Mouse (Mus musculus) adrenal gland, postnatal 14 days (tissue): ENCODE data around the gene Adamtsl1. TPM values are rescaled to one million over a fixed set of nuclear protein-coding genes. Genes with fewer than 3 reads are reported as not detected.

ENCODE experiments used
- DNase-seq: peaks from one replicate; pipeline ENCODE4 v3.0.0; 2021; ENCODE audit warnings: mixed read lengths
- total RNA-seq: library from RNA; stranded (reverse); gene quantifications from 2 replicates; pipeline ENCODE4 v1.2.3, GENCODE M21; 2021

The Adamtsl1 gene
- total RNA-seq, 1 experiment from 2014 or later = 14.9 TPM

DNA sequence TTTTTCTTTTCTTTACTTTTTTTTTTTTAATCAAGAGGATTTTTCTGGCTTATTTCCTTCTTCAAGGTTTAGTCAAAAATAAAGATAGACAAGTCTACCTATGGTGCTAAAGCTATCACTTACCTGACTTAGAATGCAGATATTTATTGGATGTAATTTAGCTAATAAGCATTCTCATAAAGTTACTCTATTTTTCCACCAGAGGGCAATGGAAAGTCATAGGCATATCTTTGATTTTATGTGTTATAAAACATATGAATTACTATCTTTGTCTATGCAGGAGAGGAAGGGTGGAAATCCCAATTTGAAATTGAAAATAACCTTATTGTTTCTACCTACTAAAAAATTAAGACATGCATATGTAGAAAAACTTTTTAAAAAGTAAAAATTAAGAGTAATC lies 418.2 kb downstream of the Adamtsl1 start:
- DNase-seq = no peak

GRCm38 (mm10) chr4:85939460-85939859 lies 425.5 kb downstream of the Adamtsl1 start:
- no peak for DNase-seq

DNA sequence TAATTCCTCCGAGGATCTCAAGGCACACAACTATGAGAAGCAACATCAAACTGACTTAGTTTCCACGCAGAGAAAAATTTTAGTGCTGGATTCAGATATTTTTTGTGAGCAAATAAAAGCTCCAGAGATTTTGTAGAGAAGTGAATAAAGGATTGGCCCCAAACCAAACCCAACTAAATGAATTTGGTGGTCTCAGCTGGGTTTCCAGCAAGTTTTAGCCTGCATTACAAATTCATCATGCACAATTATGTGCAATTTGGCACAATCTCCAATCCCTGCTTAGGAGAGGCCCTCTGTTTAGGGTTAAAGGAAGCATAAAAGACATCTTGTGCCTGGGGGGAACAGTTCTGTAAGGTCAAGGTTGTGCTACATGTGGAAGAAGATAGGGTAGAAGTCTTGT lies 427.9 kb downstream of the Adamtsl1 start:
- DNase-seq = no peak

GRCm38 (mm10) chr4:85953590-85953989 lies 439.6 kb downstream of the Adamtsl1 start:
- DNase-seq = no peak

- DNase-seq = no peak
Observed at GRCm38 (mm10) chr4:85955387-85955786, 441.4 kb downstream of the Adamtsl1 start.

DNA sequence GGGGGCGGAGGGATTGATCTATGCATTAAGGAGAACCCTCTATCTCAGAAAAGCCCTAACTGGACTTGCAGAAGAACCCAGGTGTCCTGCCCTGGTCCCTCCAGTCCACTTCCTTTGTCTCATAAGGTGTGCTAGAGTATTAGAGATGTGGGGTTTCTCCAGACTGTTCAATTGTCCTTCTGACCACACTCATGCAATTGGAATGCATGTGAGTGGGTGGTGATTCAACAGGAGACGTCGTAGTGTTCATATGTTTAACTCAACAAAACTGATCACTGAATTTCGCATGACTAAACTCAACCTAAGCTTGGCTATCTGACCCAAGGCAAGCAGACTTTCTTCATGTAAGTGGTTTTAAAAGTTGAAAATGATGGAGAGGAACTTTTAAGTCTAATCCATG lies 443.3 kb downstream of the Adamtsl1 start:
- no peak for DNase-seq

GRCm38 (mm10) chr4:85957879-85958278 lies 443.9 kb downstream of the Adamtsl1 start:
- no peak for DNase-seq

GRCm38 (mm10) chr4:85959019-85959418 lies 445.0 kb downstream of the Adamtsl1 start:
- DNase-seq = no peak

DNA sequence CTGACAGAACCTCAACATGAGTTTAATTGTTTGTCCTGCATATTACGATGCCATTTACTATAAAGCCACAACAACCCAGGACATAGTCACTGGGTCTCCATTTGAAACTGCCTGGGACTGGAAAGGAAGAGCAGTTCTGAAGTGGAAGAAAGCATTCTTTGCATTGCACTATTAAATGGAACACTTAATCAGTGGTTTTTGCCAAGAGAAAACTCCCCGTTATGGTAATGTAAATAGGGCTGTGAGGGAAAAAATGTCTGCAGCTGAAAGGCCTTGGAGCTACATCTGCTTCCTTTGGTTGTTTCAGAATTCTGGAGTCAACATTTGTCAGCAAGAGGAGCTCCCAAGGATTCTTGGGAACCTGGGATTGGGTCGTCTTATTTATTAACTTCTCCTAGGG lies 462.2 kb downstream of the Adamtsl1 start:
- no peak for DNase-seq

GRCm38 (mm10) chr4:85979206-85979605 lies 465.2 kb downstream of the Adamtsl1 start:
- no peak for DNase-seq

DNA sequence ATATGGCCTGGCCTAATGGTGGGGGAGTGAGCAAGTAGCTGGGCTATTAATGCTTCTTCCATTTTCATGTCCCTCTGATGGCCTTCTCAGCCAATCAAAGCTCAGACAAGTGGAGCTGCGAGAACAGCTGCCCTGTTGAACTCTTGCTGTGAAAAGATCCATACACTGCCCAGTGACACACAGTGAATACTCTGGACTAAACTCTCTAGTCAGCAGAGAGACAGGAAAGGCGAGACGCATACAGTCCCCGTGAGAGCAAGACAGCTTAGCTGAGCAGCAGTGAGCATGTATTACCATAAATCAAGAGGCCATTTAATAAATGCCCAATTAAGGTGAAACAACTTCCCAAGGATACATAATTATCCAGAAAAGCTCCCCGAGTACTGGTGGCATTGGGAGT lies 492.6 kb downstream of the Adamtsl1 start:
- DNase-seq = no peak

DNA sequence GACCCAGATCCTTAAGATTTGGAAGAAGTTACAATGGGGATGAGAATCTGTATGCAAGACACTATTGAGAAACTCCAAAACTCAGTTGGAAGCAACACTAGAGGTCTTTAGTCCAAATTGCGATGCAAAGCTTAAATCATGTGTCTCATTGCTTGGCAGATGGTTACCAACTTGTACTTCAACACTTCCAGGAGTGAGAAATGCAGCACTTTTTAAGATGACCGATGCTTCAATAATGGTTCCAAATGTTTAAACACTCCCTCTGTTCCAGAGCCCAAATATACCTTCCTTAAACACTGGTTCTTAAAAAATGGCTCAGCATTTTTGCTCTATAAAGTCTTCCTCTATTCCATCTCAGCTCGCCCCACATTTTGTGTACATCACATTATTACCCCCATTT lies 499.7 kb downstream of the Adamtsl1 start:
- no peak for DNase-seq

- DNase-seq = no peak
Observed at GRCm38 (mm10) chr4:86018928-86019327, 505.0 kb downstream of the Adamtsl1 start.

GRCm38 (mm10) chr4:86019586-86019985 lies 505.6 kb downstream of the Adamtsl1 start:
- no peak for DNase-seq

DNA sequence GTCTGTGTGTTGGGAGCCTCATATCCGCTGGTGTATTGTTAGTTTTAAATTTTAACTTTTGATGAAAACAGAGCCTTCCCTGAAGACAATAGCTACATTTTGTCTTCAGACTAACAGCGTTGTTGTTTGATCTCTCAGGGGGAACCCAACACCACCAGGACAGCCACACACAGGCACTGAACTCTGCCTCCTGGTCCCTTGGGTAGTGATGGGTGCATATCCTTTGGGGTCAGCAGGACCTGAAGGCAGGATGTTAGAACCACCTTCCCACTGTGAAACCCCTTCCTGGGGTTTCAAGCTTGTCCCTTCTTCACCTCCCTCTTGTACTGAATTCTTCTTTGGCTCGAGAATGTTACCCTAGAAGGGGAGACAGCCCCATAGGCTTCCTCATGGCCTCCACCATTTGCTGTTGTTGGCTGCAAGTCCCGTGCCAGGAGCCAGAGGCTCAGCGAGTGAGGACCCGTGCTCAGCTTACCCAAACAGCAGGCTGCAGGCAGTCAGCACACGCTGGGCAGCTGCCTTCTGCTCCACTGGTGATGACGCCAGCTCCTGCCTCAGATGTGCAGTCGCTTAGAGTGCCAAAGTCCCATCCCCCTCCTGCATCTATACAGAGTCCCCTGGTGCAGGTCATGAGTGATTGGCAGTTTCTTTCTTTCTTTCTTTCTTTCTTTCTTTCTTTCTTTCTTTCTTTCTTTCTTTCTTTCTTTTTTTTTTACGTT lies 506.6 kb downstream of the Adamtsl1 start:
- DNase-seq = no peak

DNA sequence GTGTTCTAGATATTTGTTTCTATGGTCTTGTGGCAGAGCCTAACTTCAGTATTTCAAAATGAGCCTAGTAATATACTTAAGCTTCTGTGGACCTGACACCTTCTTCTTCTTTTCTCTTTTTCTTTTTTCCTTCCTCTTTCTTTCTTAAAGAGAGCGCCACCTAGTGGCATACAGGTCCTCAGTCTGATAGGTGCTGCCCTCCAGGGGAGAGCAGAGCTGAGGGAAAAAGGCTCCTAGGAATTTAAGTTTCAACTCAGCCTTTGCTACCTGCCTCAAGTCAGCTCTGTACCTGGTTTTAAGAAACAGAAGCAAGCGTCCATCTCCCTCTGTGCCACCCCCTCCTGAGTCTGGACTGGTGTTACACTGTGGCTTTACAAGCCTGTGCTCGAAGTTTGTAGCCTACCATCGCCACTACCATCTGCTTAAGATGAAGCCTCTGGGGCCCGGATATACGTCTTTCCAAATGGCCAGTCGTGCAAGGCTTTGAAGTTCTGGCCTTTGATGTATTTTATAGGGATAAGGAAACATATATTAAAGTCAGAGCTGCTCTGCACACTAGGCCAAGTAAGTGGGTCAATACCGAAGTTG lies 510.7 kb downstream of the Adamtsl1 start:
- peak; percentile 54 for DNase-seq

DNA sequence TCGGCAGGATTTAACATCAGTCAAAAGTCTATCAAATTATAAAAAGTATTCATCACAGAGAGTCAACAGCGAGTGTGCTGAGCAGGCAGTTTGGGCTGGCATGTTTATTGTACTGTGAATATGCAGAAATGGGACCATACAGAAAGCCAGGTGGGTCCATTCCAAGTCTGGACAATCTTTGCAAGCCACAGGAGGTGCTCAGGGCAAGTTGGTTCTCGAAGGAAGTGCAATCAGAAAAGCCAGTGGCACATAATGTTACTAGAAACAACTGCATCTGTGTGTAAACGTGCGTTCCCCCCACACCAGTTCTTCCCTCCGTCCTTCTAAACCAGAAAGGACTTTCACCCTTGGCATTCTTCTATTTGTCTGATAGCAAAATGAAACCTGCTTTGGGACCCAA lies 515.5 kb downstream of the Adamtsl1 start:
- no peak for DNase-seq

GRCm38 (mm10) chr4:86030208-86030607 lies 516.2 kb downstream of the Adamtsl1 start:
- peak; percentile 17 for DNase-seq

DNA sequence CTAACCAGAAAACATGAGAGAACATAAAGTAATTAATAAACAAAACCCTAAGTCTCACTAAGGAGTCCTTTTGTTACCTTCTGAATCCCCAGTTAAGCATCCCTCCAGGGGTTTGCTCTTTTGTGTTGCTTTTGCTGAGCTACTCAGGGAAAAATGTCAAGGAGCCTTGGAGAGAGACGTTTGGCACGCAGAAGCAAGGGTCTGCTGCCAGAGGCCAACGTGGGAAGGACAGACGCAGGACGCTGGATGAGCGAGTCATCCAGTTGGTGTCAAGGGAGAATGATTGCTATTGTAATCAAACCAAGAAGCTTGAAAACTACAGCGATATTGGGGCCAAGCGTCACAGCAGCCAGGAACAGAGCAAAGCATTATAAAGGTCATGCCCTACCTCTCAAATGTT lies 517.1 kb downstream of the Adamtsl1 start:
- DNase-seq = peak; percentile 80

- DNase-seq = no peak
Observed at GRCm38 (mm10) chr4:86040921-86041320, 526.9 kb downstream of the Adamtsl1 start.

GRCm38 (mm10) chr4:86045448-86045847 lies 531.5 kb downstream of the Adamtsl1 start:
- no peak for DNase-seq

- no peak for DNase-seq
Observed at GRCm38 (mm10) chr4:86045876-86046275, 531.9 kb downstream of the Adamtsl1 start.

DNA sequence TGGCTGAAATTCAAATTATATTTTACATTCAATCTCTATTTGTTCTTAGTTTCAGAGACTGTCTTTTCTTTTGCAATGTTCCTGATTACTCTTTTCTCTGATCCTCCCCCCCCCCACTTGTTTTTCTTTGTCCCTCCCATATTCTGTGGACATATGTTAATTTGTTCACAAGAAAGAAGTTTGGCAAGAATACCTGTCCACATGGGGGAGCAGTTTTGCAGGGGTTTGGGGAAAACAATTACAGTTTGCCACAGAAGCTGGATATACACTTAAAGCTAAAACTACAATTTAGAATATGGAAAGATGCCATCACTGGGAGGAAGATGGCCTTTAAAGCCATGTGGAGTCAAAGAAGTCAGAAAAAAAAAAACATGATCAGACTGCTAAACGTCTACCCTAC lies 532.9 kb downstream of the Adamtsl1 start:
- no peak for DNase-seq
